Mouse (Mus musculus) megakaryocyte, embryonic 14.5 days (primary cell): ENCODE data around the gene Olfr1385. TPM values are rescaled to one million over a fixed set of nuclear protein-coding genes. Genes with fewer than 3 reads are reported as not detected.
"Not testable (repeated sequence)": the region's sequence is repeated elsewhere in the genome, so short reads cannot be mapped to it uniquely, and the experiment has no call there.

ENCODE experiments used
- H3K27me3 ChIP-seq: replicated peaks from 2 replicates; pipeline ENCODE3; 2012; ENCODE audit warnings: inconsistent platforms
- H3K36me3 ChIP-seq: replicated peaks from 2 replicates; pipeline ENCODE3; 2012; ENCODE audit warnings: low read length, inconsistent platforms, mixed read lengths
- H3K4me1 ChIP-seq: 2 replicates; pipeline ENCODE4 v1.6.1; 2012; ENCODE audit warnings: inconsistent platforms
- H3K4me3 ChIP-seq: replicated peaks from 2 replicates; pipeline ENCODE3; 2012; ENCODE audit warnings: moderate library complexity, mild to moderate bottlenecking, inconsistent platforms
- H3K9me3 ChIP-seq: 2 replicates; pipeline ENCODE4 v1.6.1; 2012; ENCODE audit warnings: inconsistent platforms
- FLI1 ChIP-seq: IDR thresholded peaks from 2 replicates; pipeline ENCODE4 v1.6.1; 2012; ENCODE audit warnings: low read length, inconsistent platforms, mixed read lengths
- GATA1 ChIP-seq: IDR thresholded peaks from 3 replicates; pipeline ENCODE4 v1.6.1; 2012; ENCODE audit warnings: mixed read lengths, low read length, inconsistent platforms, borderline replicate concordance
- polyA plus RNA-seq: library from polyadenylated mRNA; stranded (reverse); fragments of >175 nt; gene quantifications from 2 replicates; pipeline ENCODE4 v1.2.3, GENCODE M21; 2012; ENCODE audit warnings: low replicate concordance; ENCODE audit not compliant: insufficient read depth

The Olfr1385 gene
- polyA plus RNA-seq: 0.06 TPM in 1 of 2 replicates, not detected in the other

- H3K9me3 ChIP-seq, H3K4me1 ChIP-seq, H3K4me3 ChIP-seq, H3K27me3 ChIP-seq, H3K36me3 ChIP-seq: not testable (repeated sequence)
Measured at GRCm38 (mm10) chr11:49488770-49489169, at the start of gene Olfr1385. Olfr1385 (plus strand) TSS chr11:49489070.

- Histone ChIP-seq H3K27me3 (peaks cover 8% of the 10 kb centered on the region), H3K36me3 (no peaks in the 10 kb centered on the region), H3K4me3 (no peak within 1 kb of the TSS), H3K4me1 (no peaks in the 10 kb centered on the region), H3K9me3 (no peaks in the 10 kb centered on the region)
- TF ChIP-seq GATA1 (no peak), FLI1 (no peak)
Measured at GRCm38 (mm10) chr11:49455043-49455442, 33.8 kb upstream of the Olfr1385 start, which contains the start of gene Olfr1387. Olfr1387 (plus strand) TSS chr11:49455343.

GRCm38 (mm10) chr11:49464746-49465145, 24.1 kb upstream of the Olfr1385 start, which contains the start of gene Olfr1386:
Olfr1386 (plus strand) TSS chr11:49465046.
- not testable (repeated sequence) for H3K4me1 ChIP-seq, H3K9me3 ChIP-seq, H3K36me3 ChIP-seq, H3K4me3 ChIP-seq
- peaks cover 10% of the 10 kb centered on the region for H3K27me3 ChIP-seq

- Histone ChIP-seq H3K4me3 (no peak overlapping the region), H3K4me1 (no peaks in the 10 kb centered on the region), H3K36me3 (no peaks in the 10 kb centered on the region), H3K27me3 (peaks cover 6% of the 10 kb centered on the region), H3K9me3 (no peaks in the 10 kb centered on the region)
- no peak for TF ChIP-seq FLI1
- no peak for TF ChIP-seq GATA1
Measured at GRCm38 (mm10) chr11:49485973-49486372, 2.9 kb upstream of the Olfr1385 start.

- no peak for TF ChIP-seq GATA1
- TF ChIP-seq FLI1: no peak
- no peaks in the 10 kb centered on the region for H3K36me3 ChIP-seq
- no peaks in the 10 kb centered on the region for H3K9me3 ChIP-seq
- peaks cover 10% of the 10 kb centered on the region for H3K27me3 ChIP-seq
- no peaks in the 10 kb centered on the region for H3K4me1 ChIP-seq
- H3K4me3 ChIP-seq: no peak overlapping the region
Measured at GRCm38 (mm10) chr11:49518086-49518485, 29.2 kb downstream of the Olfr1385 start.

GRCm38 (mm10) chr11:49519348-49519747, 30.5 kb downstream of the Olfr1385 start, which contains the start of gene Olfr1383:
Olfr1383 (plus strand) TSS chr11:49519648.
- Histone ChIP-seq H3K4me1 (no peaks in the 10 kb centered on the region), H3K27me3 (peaks cover 5% of the 10 kb centered on the region), H3K36me3 (no peaks in the 10 kb centered on the region), H3K9me3 (no peaks in the 10 kb centered on the region), H3K4me3 (no peak within 1 kb of the TSS)
- TF ChIP-seq GATA1 (no peak), FLI1 (no peak)

- TF ChIP-seq GATA1: no peak
- no peaks in the 10 kb centered on the region for H3K36me3 ChIP-seq
- H3K27me3 ChIP-seq: no peaks in the 10 kb centered on the region
- H3K4me3 ChIP-seq: no peak within 1 kb of the TSS
- H3K9me3 ChIP-seq: no peaks in the 10 kb centered on the region
- peaks cover 3% of the 10 kb centered on the region; the same call in 1 of the 2 replicates for H3K4me1 ChIP-seq
Measured at GRCm38 (mm10) chr11:49527947-49528346, 39.1 kb downstream of the Olfr1385 start, which contains the start of gene Olfr1382. Olfr1382 (plus strand) TSS chr11:49528247.

- H3K36me3 ChIP-seq: no peaks in the 10 kb centered on the region
- H3K4me3 ChIP-seq: no peak overlapping the region
- H3K9me3 ChIP-seq: no peaks in the 10 kb centered on the region
- H3K27me3 ChIP-seq: no peaks in the 10 kb centered on the region
- no peak for TF ChIP-seq FLI1
- no peak for TF ChIP-seq GATA1
- peaks cover 3% of the 10 kb centered on the region; the same call in 1 of the 2 replicates for H3K4me1 ChIP-seq
Measured at GRCm38 (mm10) chr11:49532761-49533160, 43.9 kb downstream of the Olfr1385 start.

GRCm38 (mm10) chr11:49536631-49537030, 47.8 kb downstream of the Olfr1385 start:
- not testable (repeated sequence) for H3K27me3 ChIP-seq, H3K4me3 ChIP-seq, H3K4me1 ChIP-seq, H3K36me3 ChIP-seq, H3K9me3 ChIP-seq

GRCm38 (mm10) chr11:49543149-49543548, 54.3 kb downstream of the Olfr1385 start, which contains the start of gene Olfr1381:
Olfr1381 (plus strand) TSS chr11:49543449.
- not testable (repeated sequence) for H3K4me3 ChIP-seq

More at GRCm38 (mm10) chr11:49543149-49543548, 54.3 kb downstream of the Olfr1385 start, which contains the start of gene Olfr1381:
- H3K4me1 ChIP-seq, H3K36me3 ChIP-seq, H3K27me3 ChIP-seq, H3K9me3 ChIP-seq: not testable (repeated sequence)

Other genes with a start within 250 kb of the Olfr1385 start
- 64.1 and 65.8 TPM in 2 replicates for gene Mgat1, start 244.9 kb upstream of the Olfr1385 start, polyA plus RNA-seq
- not detected in 2 replicates for gene Olfr1393, start 210.8 kb upstream of the Olfr1385 start, polyA plus RNA-seq
- gene Olfr1392, start 203.8 kb upstream of the Olfr1385 start, polyA plus RNA-seq: not detected in 2 replicates
- gene Olfr10, start 184.3 kb upstream of the Olfr1385 start, polyA plus RNA-seq: not detected in 2 replicates
- gene Olfr1391, start 166.3 kb upstream of the Olfr1385 start, polyA plus RNA-seq: not detected in 2 replicates
- gene Olfr1390, start 153.9 kb upstream of the Olfr1385 start, polyA plus RNA-seq: not detected in 2 replicates
- 0.58 TPM in 1 of 2 replicates, not detected in the other for gene Olfr1389, start 66.0 kb upstream of the Olfr1385 start, polyA plus RNA-seq
- gene Olfr1388, start 52.4 kb upstream of the Olfr1385 start, polyA plus RNA-seq: not detected in 2 replicates
- not detected in 2 replicates for gene Olfr1387, start 33.7 kb upstream of the Olfr1385 start, polyA plus RNA-seq
- not detected in 2 replicates for gene Olfr1386, start 24.0 kb upstream of the Olfr1385 start, polyA plus RNA-seq
- not detected in 2 replicates for gene Olfr1384, start 17.7 kb downstream of the Olfr1385 start, polyA plus RNA-seq
- not detected in 2 replicates for gene Olfr1383, start 30.6 kb downstream of the Olfr1385 start, polyA plus RNA-seq
- gene Olfr1382, start 39.2 kb downstream of the Olfr1385 start, polyA plus RNA-seq: not detected in 2 replicates
- gene Olfr1381, start 54.4 kb downstream of the Olfr1385 start, polyA plus RNA-seq: not detected in 2 replicates
- not detected in 2 replicates for gene Olfr1380, start 67.8 kb downstream of the Olfr1385 start, polyA plus RNA-seq
- 0.01 TPM in 1 of 2 replicates, not detected in the other for gene Flt4, start 120.2 kb downstream of the Olfr1385 start, polyA plus RNA-seq
- not detected in 2 replicates for gene Scgb3a1, start 174.5 kb downstream of the Olfr1385 start, polyA plus RNA-seq
- gene Cnot6, start 223.7 kb downstream of the Olfr1385 start, polyA plus RNA-seq: 2.2 and 3.4 TPM in 2 replicates